Mouse (Mus musculus) bone marrow, adult 2 months (tissue): ENCODE measurements around the gene Zbtb5.

Experiments used
- CTCF ChIP-seq: fragments of 200-500 bp; IDR thresholded peaks from 2 replicates; pipeline ENCODE4 v1.5.1; 2011; ENCODE audit warnings: low read length, control low read depth; ENCODE audit not compliant: control insufficient read depth, insufficient read depth
- POLR2A ChIP-seq: fragments of 200-500 bp; IDR thresholded peaks from 2 replicates; pipeline ENCODE4 v1.6.1; 2011; ENCODE audit warnings: low read depth, mild to moderate bottlenecking, control low read depth, low read length, borderline replicate concordance; ENCODE audit not compliant: control insufficient read depth

DNA sequence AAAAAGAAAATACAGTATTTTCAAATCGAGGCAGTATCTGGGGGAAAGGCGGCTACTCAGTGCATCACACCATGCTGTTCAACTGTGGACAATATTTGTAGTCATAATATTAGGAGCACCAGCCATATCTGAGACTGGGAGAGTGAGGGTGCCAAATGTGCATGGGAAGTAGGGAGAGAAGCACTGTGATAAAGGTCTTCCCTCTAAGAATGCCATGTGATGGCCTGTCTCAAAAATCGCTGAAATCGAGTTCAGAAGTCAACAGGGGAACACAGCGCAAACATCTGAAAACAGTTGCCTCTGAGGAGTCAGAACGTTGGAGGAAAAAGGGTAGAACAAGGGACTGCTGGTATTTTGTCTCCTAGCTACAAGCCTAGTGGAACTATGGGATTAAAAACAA, 12.2 kb downstream of the Zbtb5 start:
- TF ChIP-seq CTCF (no peak), POLR2A (no peak)
